Mouse (Mus musculus) megakaryocyte, adult 5-6 weeks (primary cell): ENCODE measurements at regions not wholly inside any gene's neighbourhood (a gene's known extent, or its start where the extent isn't known, plus 50 kb on each side); places are given as distances from the start of the nearest gene placed in this dataset.

Experiments used
- ATAC-seq: 2 replicates; pipeline ENCODE4 v1.8.0; 2016; ENCODE audit warnings: mild to moderate bottlenecking, inconsistent platforms; ENCODE audit not compliant: poor library complexity, severe bottlenecking

DNA sequence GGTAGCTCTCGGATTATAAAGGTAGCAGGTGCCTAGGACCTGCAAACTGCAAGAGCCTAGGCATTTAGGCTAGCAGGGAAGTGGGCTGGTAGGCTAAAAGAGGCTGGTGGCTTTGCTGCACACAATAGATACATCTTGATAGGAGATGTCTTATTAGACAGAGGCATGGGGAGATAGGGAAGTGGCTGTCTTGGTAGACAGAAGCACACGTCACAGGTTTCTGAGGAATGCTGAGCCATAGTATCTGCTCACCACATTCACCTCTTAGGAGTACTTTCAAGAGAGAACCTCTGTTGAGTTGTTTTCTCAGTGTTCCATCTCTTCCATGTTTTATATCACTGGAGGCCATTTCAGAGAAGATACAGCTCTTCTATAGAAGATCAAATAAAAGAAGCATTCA, 89.8 kb upstream of the Fggy start:
- no peak for ATAC-seq

DNA sequence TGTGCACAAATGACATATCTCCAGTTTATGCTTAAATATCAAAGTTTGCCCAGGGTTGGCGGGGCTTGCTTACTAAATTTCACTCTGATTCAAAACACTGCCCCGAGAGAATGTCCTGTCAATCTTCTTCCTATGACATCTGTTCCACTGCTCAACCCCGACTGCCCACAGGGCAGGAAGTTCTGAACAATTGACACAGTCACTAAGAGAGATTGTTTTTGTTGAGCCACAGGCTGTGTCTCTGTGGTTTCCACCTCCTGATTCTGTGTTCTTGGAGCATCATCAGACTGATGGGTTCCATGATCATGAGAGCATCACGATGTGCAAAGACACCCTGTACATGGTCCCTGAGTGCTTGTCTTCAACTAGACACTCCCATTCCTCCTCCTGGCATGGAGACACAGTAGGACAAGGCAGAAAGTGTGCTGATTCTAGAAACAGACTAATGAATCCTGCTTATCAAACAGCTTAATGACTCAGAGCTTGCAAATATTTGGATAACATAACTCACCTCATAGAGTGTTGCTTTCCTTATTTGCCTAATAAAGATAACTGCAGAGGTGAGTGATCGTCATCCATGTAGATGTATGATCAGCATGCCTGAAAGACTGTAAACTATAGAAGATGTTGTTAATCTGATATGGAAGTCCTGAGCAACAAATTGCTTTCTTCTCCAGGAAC, 82.4 kb upstream of the Fggy start:
- ATAC-seq, result no peak

DNA sequence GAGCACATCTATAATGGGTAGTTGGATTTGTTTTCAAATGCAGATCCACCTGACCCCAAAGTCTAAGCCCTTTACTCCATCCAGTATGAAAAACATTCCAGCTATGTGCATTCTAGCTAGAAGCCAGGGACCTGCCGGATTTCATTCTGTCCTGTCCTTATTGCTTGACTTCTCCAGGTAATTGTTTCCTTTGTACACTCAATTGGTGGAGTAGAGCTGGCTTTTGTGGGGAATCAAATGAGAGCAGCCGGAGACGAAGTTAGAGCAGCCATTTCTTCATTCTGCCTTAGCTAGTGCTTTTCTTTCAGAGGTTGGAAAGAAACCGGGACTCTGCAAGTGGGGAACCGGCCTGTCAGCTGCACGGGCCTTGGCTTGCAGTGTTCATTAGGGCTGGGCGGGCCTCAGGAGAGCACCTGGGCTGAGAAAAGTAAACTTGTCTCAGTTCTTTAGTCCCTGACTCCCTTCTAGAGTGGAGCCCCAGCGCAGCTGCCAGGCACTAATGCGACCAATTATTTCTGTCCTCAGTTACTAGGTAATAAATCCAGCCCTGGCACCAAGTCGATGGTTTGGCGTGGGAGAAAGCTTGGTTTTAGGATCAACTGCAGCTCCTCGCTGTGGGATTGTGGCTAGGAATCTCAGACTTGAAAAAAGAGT, 81.1 kb upstream of the Fggy start:
- ATAC-seq, result no peak

DNA sequence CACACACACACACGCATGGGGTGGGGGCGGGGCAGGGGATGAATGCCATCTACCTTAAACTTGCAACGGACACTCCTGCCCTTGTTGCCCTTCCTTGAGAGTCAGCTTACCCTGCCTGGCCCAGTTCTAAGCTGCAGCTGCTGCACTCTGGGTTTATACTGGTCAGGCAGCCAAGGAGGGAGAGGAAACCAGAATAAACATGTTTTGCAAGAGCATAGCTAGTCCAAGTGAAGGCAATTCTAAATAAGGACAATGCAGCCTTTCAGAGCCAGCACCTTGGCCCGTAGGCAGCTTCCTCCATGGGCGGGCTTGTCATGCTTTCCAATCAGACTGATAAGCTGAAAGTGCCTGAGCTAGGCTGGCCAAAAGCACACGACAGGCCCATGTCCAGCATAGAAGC, 73.7 kb upstream of the Fggy start:
- ATAC-seq, result no peak

DNA sequence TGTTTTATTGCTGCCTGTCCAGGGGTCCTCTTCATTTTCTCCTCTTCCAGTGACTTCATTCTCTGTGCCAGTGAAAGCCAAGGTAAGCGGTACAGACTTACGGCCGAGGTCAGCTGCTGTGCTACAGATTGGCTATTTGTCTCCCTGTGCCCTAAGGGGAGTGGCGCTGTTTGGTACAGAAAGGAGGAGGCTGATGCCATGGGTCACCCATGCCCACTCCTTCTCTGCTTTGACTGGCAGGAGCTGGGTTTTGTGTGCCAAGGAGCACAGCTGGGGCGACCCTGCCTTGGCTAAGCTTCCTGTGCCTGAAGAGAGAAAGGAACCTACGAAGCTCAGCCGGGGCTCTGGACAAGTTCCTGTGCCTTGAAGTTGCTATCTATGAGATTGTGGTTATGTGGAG, 70.0 kb upstream of the Fggy start:
- no peak for ATAC-seq

DNA sequence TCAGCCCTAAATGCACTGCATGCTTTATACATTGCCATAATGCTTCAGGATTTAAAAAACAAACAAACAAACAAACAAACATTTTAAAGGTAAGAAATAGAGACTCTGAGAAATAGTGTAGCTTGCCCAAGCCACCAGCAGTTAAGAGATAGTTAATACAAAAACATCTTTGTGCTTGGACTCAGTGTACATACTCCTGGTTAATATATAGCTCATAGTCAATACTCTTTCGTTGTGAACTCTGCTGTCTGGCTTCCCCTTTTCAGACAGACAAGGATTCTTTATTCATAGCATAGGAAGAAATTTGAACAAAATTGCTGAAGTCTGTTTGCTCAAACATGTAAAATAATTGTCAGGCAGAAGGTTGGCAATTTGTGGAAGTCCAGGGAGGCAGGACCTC, 69.3 kb upstream of the Fggy start:
- ATAC-seq, result no peak

DNA sequence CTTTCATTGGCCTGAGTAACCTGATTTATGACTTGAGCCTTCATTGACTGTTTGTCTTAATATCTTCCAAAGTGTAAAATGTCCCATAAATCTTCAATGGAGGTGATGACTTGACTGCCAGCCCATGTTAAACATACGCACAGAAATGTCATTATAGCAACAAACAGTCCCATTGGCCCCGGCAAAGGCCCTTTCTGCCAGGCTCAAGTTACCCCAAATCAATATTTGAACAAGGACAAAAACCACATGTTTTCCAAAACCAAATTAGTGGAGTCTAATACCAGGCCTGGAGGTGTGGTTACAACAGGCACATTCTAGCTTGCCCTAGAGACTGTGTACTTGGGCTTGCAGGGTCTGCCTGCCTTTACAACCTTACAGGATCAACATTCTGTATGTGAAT, 68.2 kb upstream of the Fggy start:
- no peak for ATAC-seq

DNA sequence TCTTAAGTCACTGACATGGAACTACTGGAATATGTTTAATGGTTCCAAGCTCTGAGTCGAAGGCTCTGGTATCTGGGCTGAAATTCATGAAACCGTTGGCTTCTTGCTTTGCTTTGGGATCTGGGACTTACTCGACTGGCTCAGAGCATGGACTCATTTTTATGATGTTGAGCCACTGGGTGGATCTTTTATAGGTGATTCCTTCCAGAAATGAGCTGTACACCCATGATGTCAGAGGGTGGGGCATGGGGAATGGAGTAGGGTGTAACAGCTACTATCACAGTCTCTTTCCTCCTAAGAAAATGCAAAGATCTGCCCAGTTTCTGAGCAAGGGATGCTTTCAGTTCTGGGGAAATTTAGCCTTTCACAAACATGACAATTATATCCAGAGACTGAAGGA, 57.0 kb upstream of the Fggy start:
- ATAC-seq, result no peak

DNA sequence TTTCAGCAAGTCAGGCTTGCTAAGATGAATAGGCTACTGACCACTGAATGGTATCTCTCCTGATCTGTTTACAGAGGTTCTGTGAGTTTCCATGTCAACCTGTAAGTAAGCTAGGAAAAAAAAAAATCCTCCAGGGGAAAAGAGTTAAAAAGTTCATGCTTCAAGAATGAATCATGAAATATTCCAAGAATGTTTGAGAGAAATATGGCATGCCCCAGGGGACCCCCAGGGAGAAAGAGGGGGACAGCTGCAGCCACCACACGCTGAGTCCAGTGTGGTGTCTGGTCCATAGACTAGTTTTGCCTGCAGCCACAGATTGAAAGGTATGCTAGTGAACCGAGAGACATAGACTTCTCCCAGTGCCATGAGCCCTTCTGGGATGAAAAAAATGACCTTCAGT, 56.1 kb upstream of the Fggy start:
- ATAC-seq, result no peak

DNA sequence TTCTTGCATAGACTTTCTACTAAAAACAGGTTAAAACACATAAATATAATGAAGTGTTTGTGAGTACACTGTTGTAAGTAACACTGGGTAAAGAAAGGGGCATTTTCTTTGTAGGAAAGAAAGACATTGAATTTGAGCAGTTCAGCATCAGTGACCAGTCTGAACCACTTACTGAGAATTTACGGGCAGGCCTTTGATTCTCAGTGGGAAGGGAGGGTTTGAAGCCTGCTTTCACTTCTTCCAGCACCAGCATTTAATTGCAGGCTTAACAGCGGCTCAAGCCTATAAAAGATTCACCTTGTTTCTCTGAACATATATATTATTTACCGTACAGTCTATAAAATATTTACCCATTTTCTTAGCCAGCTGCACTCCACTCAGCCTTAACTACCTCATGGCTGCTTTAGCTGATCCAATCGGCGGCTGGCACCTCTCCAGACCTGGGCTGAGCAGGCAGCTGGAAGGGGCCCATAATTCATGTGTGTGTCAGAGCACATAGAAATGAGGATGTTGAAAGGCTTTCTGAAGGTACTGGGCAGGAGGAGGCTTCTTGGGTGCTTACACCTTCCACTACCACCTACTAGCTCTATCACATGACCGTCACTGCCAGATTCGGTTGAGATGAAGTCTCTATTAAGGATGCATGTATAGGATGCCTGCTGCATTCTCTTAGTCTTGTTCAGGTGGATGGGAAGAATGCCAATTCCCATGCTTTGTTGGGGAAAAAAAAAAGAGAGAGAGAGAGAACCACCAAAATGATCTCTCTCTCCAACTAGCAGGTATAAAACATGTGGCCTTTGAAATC, 50.0 kb upstream of the Fggy start:
- ATAC-seq, result no peak
